Mouse (Mus musculus): ENCODE measurements around the gene Armh3. TPM values are rescaled to one million over a fixed set of nuclear protein-coding genes. Genes with fewer than 3 reads are reported as not detected.

The Armh3 gene
- polyA plus RNA-seq, 1 experiment, result 5.6 TPM

DNA sequence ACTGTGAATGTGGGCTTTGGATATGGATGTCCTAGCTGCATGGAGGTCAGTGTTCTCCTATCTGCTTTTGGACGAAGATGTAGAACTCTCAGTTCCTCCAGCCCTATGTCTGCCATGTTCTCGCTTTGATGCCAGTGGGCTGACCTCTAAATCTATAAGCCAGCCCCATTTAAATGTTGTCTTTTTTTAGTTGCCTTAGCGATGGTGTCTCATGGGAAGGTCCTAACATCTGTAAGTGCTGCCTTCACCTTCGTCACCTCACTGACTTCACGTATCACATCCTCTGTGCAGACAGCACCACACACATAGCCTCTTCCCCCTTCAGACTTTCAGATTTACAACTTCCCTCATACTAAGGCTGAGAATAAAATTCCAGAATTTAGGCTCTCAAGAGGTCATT, 97.5 kb downstream of the Armh3 start:
- Histone ChIP-seq H3K27ac (ENCODE audit: insufficient read depth, low read length) (no peak overlapping the region), H3K4me1 (ENCODE audit: control insufficient read depth, insufficient read depth, insufficient read length) (no peaks in the 10 kb centered on the region; the same call in 1 of the 2 replicates), H3K36me3 (ENCODE audit: control insufficient read depth, insufficient read depth, low read length) (0 out of 2 replicates have a peak, but pooled peaks cover under 1% of the 10 kb centered on the region), H3K27me3 (ENCODE audit: control insufficient read depth, insufficient read depth, low read length) (no peaks in the 10 kb centered on the region), H3K4me3 (ENCODE audit: extremely low read depth, insufficient read depth, insufficient read length) (no peak overlapping the region)
- DNase-seq (ENCODE audit: low read depth in 1 of 2, low spot score in 2 of 2), result no peak
- TF ChIP-seq CTCF (IDR thresholded peaks at IDR 0.05; ENCODE audit: extremely low read depth, insufficient read depth, insufficient read length, insufficient replicate concordance) (no peak), POLR2A (IDR thresholded peaks at IDR 0.05; ENCODE audit: low read depth, low read length) (no peak)
- WGBS, result 64% methylated on average over 5 of the region's 5 CpGs

DNA sequence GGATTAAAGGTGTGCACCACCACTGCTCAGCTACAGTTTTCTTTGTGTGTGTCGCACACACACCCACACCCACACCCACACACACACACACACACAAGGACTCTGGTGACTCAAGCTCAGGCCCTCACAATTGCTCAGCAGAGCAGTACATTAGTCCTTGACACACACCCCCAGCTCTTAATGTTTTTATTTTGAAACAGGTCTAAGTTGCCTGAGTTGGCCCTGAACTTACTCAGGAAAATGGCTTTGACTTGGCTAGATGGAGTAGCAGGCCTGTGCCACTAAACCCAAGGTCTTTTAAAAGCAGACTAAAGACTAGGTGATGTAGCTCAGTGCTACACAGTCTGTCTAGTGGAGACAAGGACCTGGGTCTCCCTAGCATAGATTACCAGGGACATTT, 102.6 kb downstream of the Armh3 start:
- no peaks in the 10 kb centered on the region for H3K36me3 ChIP-seq (ENCODE audit: control insufficient read depth, insufficient read depth, low read length)
- no peak overlapping the region for H3K4me3 ChIP-seq (ENCODE audit: extremely low read depth, insufficient read depth, insufficient read length)
- no peak overlapping the region for H3K27ac ChIP-seq (ENCODE audit: insufficient read depth, low read length)
- H3K4me1 ChIP-seq (ENCODE audit: control insufficient read depth, insufficient read depth, insufficient read length), result no peaks in the 10 kb centered on the region; the same call in 1 of the 2 replicates
- no peak for TF ChIP-seq CTCF (IDR thresholded peaks at IDR 0.05; ENCODE audit: extremely low read depth, insufficient read depth, insufficient read length, insufficient replicate concordance)
- no peak for TF ChIP-seq POLR2A (IDR thresholded peaks at IDR 0.05; ENCODE audit: low read depth, low read length)
- no peaks in the 10 kb centered on the region for H3K27me3 ChIP-seq (ENCODE audit: control insufficient read depth, insufficient read depth, low read length)
- no peak for DNase-seq (ENCODE audit: low read depth in 1 of 2, low spot score in 2 of 2)
- 86% methylated on average over 1 of the region's 1 CpGs for WGBS

GRCm38 (mm10) chr19:45882056-45882455, 116.2 kb downstream of the Armh3 start:
- peaks cover 7% of the 10 kb centered on the region; the same call in 1 of the 2 replicates for H3K4me1 ChIP-seq (ENCODE audit: control insufficient read depth, insufficient read depth, insufficient read length)
- peaks cover 7% of the 10 kb centered on the region for H3K36me3 ChIP-seq (ENCODE audit: control insufficient read depth, insufficient read depth, low read length)
- H3K27me3 ChIP-seq (ENCODE audit: control insufficient read depth, insufficient read depth, low read length), result no peaks in the 10 kb centered on the region
- H3K27ac ChIP-seq (ENCODE audit: insufficient read depth, low read length), result no peak overlapping the region
- no peak for TF ChIP-seq CTCF (IDR thresholded peaks at IDR 0.05; ENCODE audit: extremely low read depth, insufficient read depth, insufficient read length, insufficient replicate concordance)
- TF ChIP-seq POLR2A (IDR thresholded peaks at IDR 0.05; ENCODE audit: low read depth, low read length), result no peak
- DNase-seq (ENCODE audit: low read depth in 1 of 2, low spot score in 2 of 2), result no peak
- WGBS, result 31% methylated on average over 3 of the region's 3 CpGs
- no peak overlapping the region for H3K4me3 ChIP-seq (ENCODE audit: extremely low read depth, insufficient read depth, insufficient read length)

DNA sequence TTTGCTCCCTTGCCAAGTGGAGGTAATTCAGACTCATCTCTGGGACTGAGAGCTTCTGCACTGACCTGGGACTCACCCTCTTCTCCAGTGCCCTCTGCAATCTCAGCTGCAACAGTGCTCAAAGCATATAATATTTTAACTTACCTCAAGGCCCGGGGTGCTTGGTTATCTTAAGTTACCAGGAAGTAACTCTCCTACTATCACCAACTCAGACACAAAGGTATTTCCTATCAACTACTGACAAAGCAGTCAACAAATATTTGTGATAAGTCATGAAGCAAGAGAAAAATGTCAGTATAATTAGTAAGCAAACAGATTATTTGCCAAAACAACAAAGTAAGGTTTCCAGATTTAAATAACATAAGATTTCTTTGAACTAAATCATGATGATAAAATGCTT, 125.0 kb downstream of the Armh3 start:
- Histone ChIP-seq H3K4me3 (ENCODE audit: extremely low read depth, insufficient read depth, insufficient read length) (no peak overlapping the region), H3K27me3 (ENCODE audit: control insufficient read depth, insufficient read depth, low read length) (no peaks in the 10 kb centered on the region), H3K36me3 (ENCODE audit: control insufficient read depth, insufficient read depth, low read length) (no peaks in the 10 kb centered on the region), H3K27ac (ENCODE audit: insufficient read depth, low read length) (no peak overlapping the region), H3K4me1 (ENCODE audit: control insufficient read depth, insufficient read depth, insufficient read length) (no peaks in the 10 kb centered on the region; the same call in 1 of the 2 replicates)
- 51% methylated on average over 1 of the region's 1 CpGs for WGBS
- no peak for TF ChIP-seq CTCF (IDR thresholded peaks at IDR 0.05; ENCODE audit: extremely low read depth, insufficient read depth, insufficient read length, insufficient replicate concordance)
- TF ChIP-seq POLR2A (IDR thresholded peaks at IDR 0.05; ENCODE audit: low read depth, low read length), result no peak
- no peak for DNase-seq (ENCODE audit: low read depth in 1 of 2, low spot score in 2 of 2)

- Histone ChIP-seq H3K27me3 (ENCODE audit: control insufficient read depth, insufficient read depth, low read length) (no peaks in the 10 kb centered on the region), H3K27ac (ENCODE audit: insufficient read depth, low read length) (no peak overlapping the region), H3K36me3 (ENCODE audit: control insufficient read depth, insufficient read depth, low read length) (peaks cover 2% of the 10 kb centered on the region; the same call in 1 of the 2 replicates), H3K4me3 (ENCODE audit: extremely low read depth, insufficient read depth, insufficient read length) (no peak overlapping the region), H3K4me1 (ENCODE audit: control insufficient read depth, insufficient read depth, insufficient read length) (peaks cover 9% of the 10 kb centered on the region; the same call in 1 of the 2 replicates)
- DNase-seq (ENCODE audit: low read depth in 1 of 2, low spot score in 2 of 2), result no peak
- no peak for TF ChIP-seq POLR2A (IDR thresholded peaks at IDR 0.05; ENCODE audit: low read depth, low read length)
- no peak for TF ChIP-seq CTCF (IDR thresholded peaks at IDR 0.05; ENCODE audit: extremely low read depth, insufficient read depth, insufficient read length, insufficient replicate concordance)
- WGBS, result 59% methylated on average over 8 of the region's 8 CpGs
These were observed 142.9 kb downstream of the Armh3 start for GRCm38 (mm10) chr19:45855284-45855920.

DNA sequence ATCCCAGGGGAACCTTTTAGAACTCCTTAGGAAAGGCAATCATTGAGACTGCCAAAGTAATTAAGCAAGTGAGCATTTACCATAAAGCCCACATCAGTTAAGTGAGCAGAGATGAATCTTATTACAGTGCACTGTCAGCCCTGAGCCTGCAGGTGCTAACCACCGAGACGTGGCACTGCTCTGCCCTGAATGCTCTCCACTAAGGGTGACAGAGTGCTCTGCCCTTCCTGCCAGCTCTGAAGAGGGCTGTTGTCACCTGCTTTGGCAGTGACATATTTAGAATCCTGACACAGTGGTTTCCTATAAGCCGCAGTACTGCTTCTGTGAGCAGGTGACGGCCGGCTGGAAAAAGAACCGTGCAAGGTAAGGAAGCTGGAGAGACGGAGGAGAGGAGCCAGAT, 143.8 kb downstream of the Armh3 start:
- H3K4me3 ChIP-seq (ENCODE audit: extremely low read depth, insufficient read depth, insufficient read length), result no peak overlapping the region
- no peak overlapping the region for H3K27ac ChIP-seq (ENCODE audit: insufficient read depth, low read length)
- 37% methylated on average over 7 of the region's 7 CpGs for WGBS
- no peak for DNase-seq (ENCODE audit: low read depth in 1 of 2, low spot score in 2 of 2)
- peaks cover 9% of the 10 kb centered on the region; the same call in 1 of the 2 replicates for H3K4me1 ChIP-seq (ENCODE audit: control insufficient read depth, insufficient read depth, insufficient read length)
- H3K27me3 ChIP-seq (ENCODE audit: control insufficient read depth, insufficient read depth, low read length), result no peaks in the 10 kb centered on the region
- peaks cover 2% of the 10 kb centered on the region; the same call in 1 of the 2 replicates for H3K36me3 ChIP-seq (ENCODE audit: control insufficient read depth, insufficient read depth, low read length)
- no peak for TF ChIP-seq POLR2A (IDR thresholded peaks at IDR 0.05; ENCODE audit: low read depth, low read length)
- TF ChIP-seq CTCF (IDR thresholded peaks at IDR 0.05; ENCODE audit: extremely low read depth, insufficient read depth, insufficient read length, insufficient replicate concordance), result no peak

GRCm38 (mm10) chr19:45847733-45848093, 150.6 kb downstream of the Armh3 start:
- Histone ChIP-seq H3K27ac (ENCODE audit: insufficient read depth, low read length) (no peak overlapping the region), H3K4me1 (ENCODE audit: control insufficient read depth, insufficient read depth, insufficient read length) (peaks cover 14% of the 10 kb centered on the region; the same call in 1 of the 2 replicates), H3K4me3 (ENCODE audit: extremely low read depth, insufficient read depth, insufficient read length) (no peak overlapping the region), H3K36me3 (ENCODE audit: control insufficient read depth, insufficient read depth, low read length) (peaks cover 2% of the 10 kb centered on the region; the same call in 1 of the 2 replicates), H3K27me3 (ENCODE audit: control insufficient read depth, insufficient read depth, low read length) (no peaks in the 10 kb centered on the region)
- no peak for DNase-seq (ENCODE audit: low read depth in 1 of 2, low spot score in 2 of 2)
- WGBS, result 94% methylated on average over 4 of the region's 4 CpGs
- TF ChIP-seq CTCF (IDR thresholded peaks at IDR 0.05; ENCODE audit: extremely low read depth, insufficient read depth, insufficient read length, insufficient replicate concordance), result no peak
- no peak for TF ChIP-seq POLR2A (IDR thresholded peaks at IDR 0.05; ENCODE audit: low read depth, low read length)
